Mouse (Mus musculus) limb, embryonic 11.5 days (tissue): ENCODE results near the gene Urm1. TPM values are rescaled to one million over a fixed set of nuclear protein-coding genes. Genes with fewer than 3 reads are reported as not detected.
"Not testable (repeated sequence)": the region's sequence is repeated elsewhere in the genome, so short reads cannot be mapped to it uniquely, and the experiment has no call there.

Experiments
- ATAC-seq: fragments of 200-750 bp; cut with Nextera tagmentation; 2 replicates; pipeline ENCODE4 v1.8.0; 2017; ENCODE audit warnings: low read depth; ENCODE audit not compliant: insufficient number of reproducible peaks, low FRiP score, low TSS enrichment
- DNase-seq: peaks from one replicate; pipeline ENCODE4 v3.0.0-alpha.2; 2015; ENCODE audit warnings: low spot score
- H3K27ac ChIP-seq: fragments of 300-500 bp; sonication (generic); replicated peaks from 2 replicates; pipeline ENCODE4 v1.5.1; 2014; ENCODE audit warnings: low read depth, mild to moderate bottlenecking, low read length
- H3K27me3 ChIP-seq: fragments of 300-500 bp; sonication (generic); 2 replicates; pipeline ENCODE4 v1.6.1; 2014; ENCODE audit warnings: mild to moderate bottlenecking, low read length, mixed read lengths; ENCODE audit not compliant: control insufficient read depth, insufficient read depth
- H3K36me3 ChIP-seq: fragments of 300-500 bp; sonication (generic); 2 replicates; pipeline ENCODE4 v1.6.1; 2014; ENCODE audit warnings: mild to moderate bottlenecking, low read length, moderate library complexity, mixed read lengths; ENCODE audit not compliant: control insufficient read depth, insufficient read depth
- H3K4me1 ChIP-seq: fragments of 300-500 bp; sonication (generic); 2 replicates; pipeline ENCODE4 v1.6.1; 2014; ENCODE audit warnings: low read length, mixed read lengths; ENCODE audit not compliant: control insufficient read depth, insufficient read depth
- H3K4me2 ChIP-seq: fragments of 300-500 bp; sonication (generic); 2 replicates; pipeline ENCODE4 v1.6.1; 2014; ENCODE audit warnings: low read depth, mild to moderate bottlenecking, moderate library complexity; ENCODE audit not compliant: severe bottlenecking
- H3K4me3 ChIP-seq: fragments of 300-500 bp; sonication (generic); 2 replicates; pipeline ENCODE4 v1.5.1; 2014; ENCODE audit warnings: low read depth, low read length
- H3K9ac ChIP-seq: fragments of 300-500 bp; sonication (generic); 2 replicates; pipeline ENCODE4 v1.6.1; 2014; ENCODE audit warnings: mild to moderate bottlenecking, low read length
- H3K9me3 ChIP-seq: fragments of 300-500 bp; sonication (generic); 2 replicates; pipeline ENCODE4 v1.6.1; 2016; ENCODE audit warnings: low read length; ENCODE audit not compliant: control insufficient read depth
- WGBS: fragments of 180-500 bp; shearing (Covaris S2); extraction: QIAGEN DNeasy Blood & Tissue Kit; methylation state at CpG from one replicate; pipeline ENCODE4 v1.1.7; 2014; 5-methylcytosine and 5-hydroxymethylcytosine counted together
- microRNA-seq: library from miRNA; unstranded; fragments of <30 nt; microRNA quantifications from one replicate; pipeline ENCODE4, GENCODE M21; 2016
- polyA plus RNA-seq: library from polyadenylated mRNA; unstranded; fragments of >200 nt; fragmentation: Nextera tagmentation; extraction: Ambion mirVana; gene quantifications from 2 replicates; pipeline ENCODE4 v1.2.1, GENCODE M21; 2014

The Urm1 gene
- polyA plus RNA-seq, 1 experiment from 2014 or later, result 26.0 TPM

GRCm38 (mm10) chr2:29886659-29887292, 66.9 kb downstream of the Urm1 start:
- not testable (repeated sequence) for DNase-seq, ATAC-seq, H3K9ac ChIP-seq, H3K4me3 ChIP-seq, H3K36me3 ChIP-seq, H3K9me3 ChIP-seq, H3K4me2 ChIP-seq, H3K27me3 ChIP-seq, H3K27ac ChIP-seq
- 86% methylated on average over 9 of the region's 9 CpGs for WGBS
- peaks cover 11% of the 10 kb centered on the region for H3K4me1 ChIP-seq

GRCm38 (mm10) chr2:29889066-29889944, 69.4 kb downstream of the Urm1 start, which contains the start of gene Odf2:
Gene Odf2 (plus strand): TSS chr2:29889221.
- Histone ChIP-seq H3K9ac (peak within 1 kb of the TSS; percentile 81), H3K4me3 (peak within 1 kb of the TSS; percentile 86), H3K4me1 (peaks cover 11% of the 10 kb centered on the region), H3K27ac (peak within 1 kb of the TSS; percentile 74), H3K9me3 (no peaks in the 10 kb centered on the region), H3K4me2 (peak within 1 kb of the TSS; percentile 98), H3K36me3 (peaks cover 16% of the 10 kb centered on the region), H3K27me3 (no peaks in the 10 kb centered on the region)
- peak; percentile 100 for DNase-seq
- ATAC-seq, result peak; percentile 91
- 1% methylated on average over 69 of the region's 70 CpGs for WGBS

- H3K36me3 ChIP-seq, result peaks cover 21% of the 10 kb centered on the region
- no peaks in the 10 kb centered on the region for H3K9me3 ChIP-seq
- H3K4me2 ChIP-seq, result peak overlapping the region; percentile 98
- H3K9ac ChIP-seq, result peak overlapping the region; percentile 81
- peak; percentile 85 for ATAC-seq
- peak overlapping the region; percentile 86 for H3K4me3 ChIP-seq
- peak overlapping the region; percentile 74 for H3K27ac ChIP-seq
- H3K4me1 ChIP-seq, result peaks cover 11% of the 10 kb centered on the region
- no peaks in the 10 kb centered on the region for H3K27me3 ChIP-seq
- 0% methylated on average over 57 of the region's 61 CpGs for WGBS
- peak; percentile 83 for DNase-seq
Observed at GRCm38 (mm10) chr2:29889991-29890833, 70.3 kb downstream of the Urm1 start.

GRCm38 (mm10) chr2:29891773-29892172, 71.9 kb downstream of the Urm1 start:
- peaks cover 29% of the 10 kb centered on the region for H3K36me3 ChIP-seq
- H3K4me1 ChIP-seq, result peaks cover 11% of the 10 kb centered on the region
- H3K4me3 ChIP-seq, result no peak overlapping the region
- H3K9ac ChIP-seq, result no peak overlapping the region
- no peaks in the 10 kb centered on the region for H3K27me3 ChIP-seq
- no peak overlapping the region for H3K4me2 ChIP-seq
- ATAC-seq (no peak), DNase-seq (no peak)
- H3K9me3 ChIP-seq, result no peaks in the 10 kb centered on the region
- no peak overlapping the region for H3K27ac ChIP-seq
- WGBS, result 93% methylated on average over 6 of the region's 6 CpGs

Small RNA genes within 50 kb of the gene (microRNA-seq; reads per million reads assigned to microRNA genes)
- gene Mir219a-2 (not detected), gene Mir219b (not detected)

Other genes starting within 250 kb of the Urm1 start
- gene Rapgef1, start 200.4 kb upstream of the Urm1 start, polyA plus RNA-seq, result 17.1 and 19.7 TPM in 2 replicates
- gene Gm13420, start 68.4 kb upstream of the Urm1 start, polyA plus RNA-seq, result not detected in 2 replicates
- gene Gm13547, start 60.8 kb upstream of the Urm1 start, polyA plus RNA-seq, result 0.65 TPM in 1 of 2 replicates, not detected in the other
- gene Coq4, start 32.6 kb upstream of the Urm1 start, polyA plus RNA-seq, result 42.7 and 45.4 TPM in 2 replicates
- gene Trub2, start 31.6 kb upstream of the Urm1 start, polyA plus RNA-seq, result 32.2 and 36.1 TPM in 2 replicates
- gene Slc27a4, start 17.4 kb upstream of the Urm1 start, polyA plus RNA-seq, result 9.0 and 11.6 TPM in 2 replicates
- 8.4 and 8.7 TPM in 2 replicates for gene Cercam, start 49.1 kb downstream of the Urm1 start, polyA plus RNA-seq
- 80.5 and 91.8 TPM in 2 replicates for gene Odf2, start 69.1 kb downstream of the Urm1 start, polyA plus RNA-seq
- 65.2 and 70.4 TPM in 2 replicates for gene Gle1, start 115.4 kb downstream of the Urm1 start, polyA plus RNA-seq
- gene Sptan1, start 145.5 kb downstream of the Urm1 start, polyA plus RNA-seq, result 89.9 and 103 TPM in 2 replicates
- gene Wdr34, start 228.8 kb downstream of the Urm1 start, polyA plus RNA-seq, result 32.6 and 32.8 TPM in 2 replicates
- 780 and 808 TPM in 2 replicates for gene Set, start 237.3 kb downstream of the Urm1 start, polyA plus RNA-seq